Mouse (Mus musculus): ENCODE measurements around the gene Pkn2. TPM values are rescaled to one million over a fixed set of nuclear protein-coding genes. Genes with fewer than 3 reads are reported as not detected.

Gene Pkn2
- polyA plus RNA-seq, 1 experiment, result 11.8 TPM

DNA sequence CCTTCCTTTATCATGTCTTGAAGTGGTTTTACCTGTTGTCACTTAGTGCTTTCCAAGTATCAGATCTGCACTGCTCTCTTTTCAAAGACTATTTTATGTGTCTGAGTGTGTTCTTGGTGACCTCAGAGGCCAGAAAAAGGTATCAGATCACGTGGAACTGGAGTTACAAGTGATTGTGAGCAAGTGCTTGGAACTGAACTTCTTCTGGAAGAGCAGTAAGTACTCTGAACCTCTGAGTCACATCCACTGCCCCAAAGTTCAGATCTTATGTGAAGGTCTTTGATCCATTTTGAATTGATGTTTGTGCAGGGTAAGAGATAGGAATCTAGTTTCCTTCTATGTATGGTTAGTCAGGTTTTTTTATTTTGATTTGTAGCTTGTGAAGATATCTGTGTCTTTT is 111.3 kb downstream of the Pkn2 start:
- TF ChIP-seq E2F4 (IDR thresholded peaks at IDR 0.05; ENCODE audit: insufficient read depth), result no peak
- no peak for TF ChIP-seq REST (IDR thresholded peaks at IDR 0.05; ENCODE audit: insufficient read depth, insufficient read length)
- TF ChIP-seq MAX (IDR thresholded peaks at IDR 0.05; ENCODE audit: low read depth), result no peak
- TF ChIP-seq TCF12 (IDR thresholded peaks at IDR 0.05; ENCODE audit: insufficient read depth, poor library complexity, severe bottlenecking), result no peak
- no peak for TF ChIP-seq SRF (IDR thresholded peaks at IDR 0.05; ENCODE audit: control insufficient read depth, insufficient read length, low read depth)
- no peak for TF ChIP-seq TCF3 (IDR thresholded peaks at IDR 0.05; ENCODE audit: insufficient read length, low read depth)
- TF ChIP-seq USF1 (IDR thresholded peaks at IDR 0.05; ENCODE audit: low read depth), result no peak
- no peak for TF ChIP-seq MYOG (IDR thresholded peaks at IDR 0.05; ENCODE audit: control insufficient read depth in 1 of 3, insufficient read depth in 1 of 3, insufficient read length in 2 of 3, low read depth in 2 of 3)
- TF ChIP-seq MYOD1 (IDR thresholded peaks at IDR 0.05; ENCODE audit: control insufficient read depth in 1 of 3, insufficient read length in 2 of 3, low read depth in 2 of 3), result no peak
- no peak for TF ChIP-seq POLR2A (IDR thresholded peaks at IDR 0.05; ENCODE audit: insufficient read length, low read depth)
- no peak for TF ChIP-seq POLR2AphosphoS2 (IDR thresholded peaks at IDR 0.05; ENCODE audit: insufficient read length, low read depth)
- TF ChIP-seq CEBPB (IDR thresholded peaks at IDR 0.05; ENCODE audit: insufficient read depth, poor library complexity, severe bottlenecking), result no peak
- Histone ChIP-seq H3K79me2 (ENCODE audit: control insufficient read depth, insufficient read depth) (peaks cover 53% of the 10 kb centered on the region), H3K4me2 (ENCODE audit: low read depth) (no peak overlapping the region), H3K36me3 (ENCODE audit: control insufficient read depth, insufficient read depth) (peaks cover 26% of the 10 kb centered on the region), H3K4me3 (no peak overlapping the region), H3K27me3 (ENCODE audit: control insufficient read depth, insufficient read depth, insufficient read length) (no peaks in the 10 kb centered on the region), H3ac (ENCODE audit: control insufficient read depth, insufficient read length) (no peak overlapping the region)

DNA sequence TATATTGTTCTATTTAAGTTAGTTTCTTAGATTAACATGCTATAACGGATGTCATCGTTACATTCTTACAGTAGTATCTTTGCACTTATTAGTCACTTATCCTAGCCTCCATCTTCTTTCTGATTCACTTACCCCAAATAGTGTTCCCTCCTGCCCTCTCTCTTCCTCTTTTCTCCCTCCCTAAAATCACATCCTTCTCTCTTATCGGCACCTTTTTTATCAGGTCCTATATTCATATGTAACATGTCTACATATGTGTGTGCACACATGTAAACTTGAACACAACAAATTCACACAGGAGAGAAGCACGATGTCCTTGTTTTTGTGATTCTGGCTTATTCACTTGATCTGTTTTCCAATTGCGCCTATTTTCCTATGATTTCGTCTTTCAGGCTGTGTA is 113.3 kb downstream of the Pkn2 start:
- no peak overlapping the region for H3ac ChIP-seq (ENCODE audit: control insufficient read depth, insufficient read length)
- H3K4me3 ChIP-seq, result no peak overlapping the region
- no peaks in the 10 kb centered on the region for H3K27me3 ChIP-seq (ENCODE audit: control insufficient read depth, insufficient read depth, insufficient read length)
- peaks cover 14% of the 10 kb centered on the region for H3K36me3 ChIP-seq (ENCODE audit: control insufficient read depth, insufficient read depth)
- H3K4me2 ChIP-seq (ENCODE audit: low read depth), result no peak overlapping the region
- TF ChIP-seq TCF3 (IDR thresholded peaks at IDR 0.05; ENCODE audit: insufficient read length, low read depth) (no peak), E2F4 (IDR thresholded peaks at IDR 0.05; ENCODE audit: insufficient read depth) (no peak), MAX (IDR thresholded peaks at IDR 0.05; ENCODE audit: low read depth) (no peak), MYOG (IDR thresholded peaks at IDR 0.05; ENCODE audit: control insufficient read depth in 1 of 3, insufficient read depth in 1 of 3, insufficient read length in 2 of 3, low read depth in 2 of 3) (no peak), POLR2A (IDR thresholded peaks at IDR 0.05; ENCODE audit: insufficient read length, low read depth) (no peak), TCF12 (IDR thresholded peaks at IDR 0.05; ENCODE audit: insufficient read depth, poor library complexity, severe bottlenecking) (no peak), CEBPB (IDR thresholded peaks at IDR 0.05; ENCODE audit: insufficient read depth, poor library complexity, severe bottlenecking) (no peak), POLR2AphosphoS2 (IDR thresholded peaks at IDR 0.05; ENCODE audit: insufficient read length, low read depth) (no peak), USF1 (IDR thresholded peaks at IDR 0.05; ENCODE audit: low read depth) (no peak), SRF (IDR thresholded peaks at IDR 0.05; ENCODE audit: control insufficient read depth, insufficient read length, low read depth) (no peak), MYOD1 (IDR thresholded peaks at IDR 0.05; ENCODE audit: control insufficient read depth in 1 of 3, insufficient read length in 2 of 3, low read depth in 2 of 3) (no peak), REST (IDR thresholded peaks at IDR 0.05; ENCODE audit: insufficient read depth, insufficient read length) (no peak)
- H3K79me2 ChIP-seq (ENCODE audit: control insufficient read depth, insufficient read depth), result peaks cover 57% of the 10 kb centered on the region

DNA sequence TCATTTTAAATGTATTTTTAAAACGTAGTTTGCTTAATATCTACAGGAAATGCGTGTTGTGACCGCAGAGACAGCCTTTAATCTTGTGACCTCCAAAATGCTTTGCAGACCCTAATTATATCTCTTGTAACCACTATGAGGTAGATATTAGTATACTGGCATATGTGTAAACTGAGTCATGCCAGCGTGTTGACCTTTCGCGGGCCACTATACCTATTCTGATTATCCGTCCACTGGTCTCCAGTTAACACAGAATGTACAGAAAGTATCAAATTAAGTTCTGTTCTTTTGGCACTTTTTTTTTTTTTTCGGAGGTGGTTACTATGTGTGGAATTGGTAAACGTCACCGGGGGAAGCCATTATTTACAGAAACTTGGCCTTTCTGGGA is 116.0 kb downstream of the Pkn2 start:
- Histone ChIP-seq H3ac (ENCODE audit: control insufficient read depth, insufficient read length) (peak overlapping the region; percentile 35), H3K4me2 (ENCODE audit: low read depth) (peak overlapping the region; percentile 92), H3K27me3 (ENCODE audit: control insufficient read depth, insufficient read depth, insufficient read length) (no peaks in the 10 kb centered on the region), H3K4me3 (peak overlapping the region; percentile 86), H3K36me3 (ENCODE audit: control insufficient read depth, insufficient read depth) (no peaks in the 10 kb centered on the region), H3K79me2 (ENCODE audit: control insufficient read depth, insufficient read depth) (peaks cover 47% of the 10 kb centered on the region)
- TF ChIP-seq CEBPB (IDR thresholded peaks at IDR 0.05; ENCODE audit: insufficient read depth, poor library complexity, severe bottlenecking), result no peak
- no peak for TF ChIP-seq REST (IDR thresholded peaks at IDR 0.05; ENCODE audit: insufficient read depth, insufficient read length)
- TF ChIP-seq MYOD1 (IDR thresholded peaks at IDR 0.05; ENCODE audit: control insufficient read depth in 1 of 3, insufficient read length in 2 of 3, low read depth in 2 of 3), result no peak
- TF ChIP-seq POLR2AphosphoS2 (IDR thresholded peaks at IDR 0.05; ENCODE audit: insufficient read length, low read depth), result no peak
- no peak for TF ChIP-seq TCF12 (IDR thresholded peaks at IDR 0.05; ENCODE audit: insufficient read depth, poor library complexity, severe bottlenecking)
- no peak for TF ChIP-seq POLR2A (IDR thresholded peaks at IDR 0.05; ENCODE audit: insufficient read length, low read depth)
- TF ChIP-seq MAX (IDR thresholded peaks at IDR 0.05; ENCODE audit: low read depth), result no peak

DNA sequence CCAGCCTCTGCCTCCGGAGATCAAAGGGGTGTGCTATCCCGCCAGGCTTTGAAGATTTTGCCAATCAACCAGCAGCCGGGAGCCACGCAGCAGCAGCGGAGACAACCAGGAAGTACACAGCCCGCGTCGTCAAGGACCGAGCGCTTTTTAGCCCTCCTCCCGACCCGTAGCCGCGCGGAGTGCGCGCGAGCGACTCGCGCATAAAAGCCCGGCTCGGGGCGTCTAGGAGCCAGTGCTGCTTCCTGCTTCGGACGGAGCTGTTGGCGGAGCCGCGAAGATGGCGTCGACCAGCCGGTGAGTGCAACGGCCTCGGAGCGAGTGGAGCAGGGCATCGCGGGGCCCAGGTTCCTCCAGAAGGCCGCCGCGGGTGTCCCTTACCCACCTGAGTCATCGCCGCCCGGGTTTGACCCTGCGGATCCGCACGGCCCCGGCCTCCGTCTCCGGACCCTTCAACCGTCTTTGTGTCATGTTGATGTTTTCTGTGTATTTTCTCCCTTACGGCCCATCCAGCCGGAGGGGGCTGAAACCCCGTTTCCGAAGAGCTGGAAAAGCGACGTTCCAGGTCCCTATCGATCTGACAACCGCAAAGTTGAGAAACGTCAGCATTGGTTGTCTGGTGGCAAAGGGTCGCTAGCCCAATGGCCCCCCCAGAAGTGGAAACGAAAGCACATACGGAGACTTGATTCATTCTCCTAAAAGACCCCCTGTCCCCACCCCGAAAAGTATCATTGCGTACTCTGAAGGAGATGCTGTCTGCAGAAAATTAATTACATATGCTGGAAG is 116.6 kb downstream of the Pkn2 start, which contains the start of gene Gtf2b:
Gene Gtf2b (plus strand): TSS at position 51 of the 783 bp plus-strand sequence.
- TF ChIP-seq POLR2AphosphoS2 (IDR thresholded peaks at IDR 0.05; ENCODE audit: insufficient read length, low read depth) (peak; percentile 100), POLR2A (IDR thresholded peaks at IDR 0.05; ENCODE audit: insufficient read length, low read depth) (peak; percentile 98), E2F4 (IDR thresholded peaks at IDR 0.05; ENCODE audit: insufficient read depth) (peak; percentile 78), MYOG (IDR thresholded peaks at IDR 0.05; ENCODE audit: control insufficient read depth in 1 of 3, insufficient read depth in 1 of 3, insufficient read length in 2 of 3, low read depth in 2 of 3) (peak in 1 of 3 experiments; percentile 25), SRF (IDR thresholded peaks at IDR 0.05; ENCODE audit: control insufficient read depth, insufficient read length, low read depth) (no peak), TCF12 (IDR thresholded peaks at IDR 0.05; ENCODE audit: insufficient read depth, poor library complexity, severe bottlenecking) (no peak), TCF3 (IDR thresholded peaks at IDR 0.05; ENCODE audit: insufficient read length, low read depth) (no peak), MYOD1 (IDR thresholded peaks at IDR 0.05; ENCODE audit: control insufficient read depth in 1 of 3, insufficient read length in 2 of 3, low read depth in 2 of 3) (peak in 1 of 3 experiments; percentile 28), CEBPB (IDR thresholded peaks at IDR 0.05; ENCODE audit: insufficient read depth, poor library complexity, severe bottlenecking) (no peak), USF1 (IDR thresholded peaks at IDR 0.05; ENCODE audit: low read depth) (no peak), MAX (IDR thresholded peaks at IDR 0.05; ENCODE audit: low read depth) (no peak), REST (IDR thresholded peaks at IDR 0.05; ENCODE audit: insufficient read depth, insufficient read length) (peak; percentile 15)
- Histone ChIP-seq H3K36me3 (ENCODE audit: control insufficient read depth, insufficient read depth) (no peaks in the 10 kb centered on the region), H3K27me3 (ENCODE audit: control insufficient read depth, insufficient read depth, insufficient read length) (no peaks in the 10 kb centered on the region), H3K4me3 (peak within 1 kb of the TSS; percentile 86), H3K79me2 (ENCODE audit: control insufficient read depth, insufficient read depth) (peaks cover 44% of the 10 kb centered on the region), H3ac (ENCODE audit: control insufficient read depth, insufficient read length) (peak within 1 kb of the TSS; percentile 35), H3K4me2 (ENCODE audit: low read depth) (peak within 1 kb of the TSS; percentile 92)
